Mouse (Mus musculus) liver, embryonic 12.5 days (tissue): ENCODE data around the gene Pop4. TPM values are rescaled to one million over a fixed set of nuclear protein-coding genes. Genes with fewer than 3 reads are reported as not detected.

Experiments
- ATAC-seq: fragments of 200-750 bp; cut with Nextera tagmentation; 2 replicates; pipeline ENCODE4 v1.8.0; 2017; ENCODE audit warnings: moderate number of reproducible peaks, mild to moderate bottlenecking, moderate library complexity
- H3K27ac ChIP-seq: fragments of 300-500 bp; sonication (generic); 2 replicates; pipeline ENCODE4 v1.5.1; 2016; ENCODE audit warnings: mild to moderate bottlenecking
- H3K27me3 ChIP-seq: fragments of 300-500 bp; sonication (generic); replicated peaks from 2 replicates; pipeline ENCODE4 v1.6.1; 2016; ENCODE audit warnings: mild to moderate bottlenecking, moderate library complexity
- H3K36me3 ChIP-seq: fragments of 300-500 bp; sonication (generic); 2 replicates; pipeline ENCODE4 v1.6.1; 2016; ENCODE audit warnings: mild to moderate bottlenecking, moderate library complexity
- H3K4me1 ChIP-seq: fragments of 300-500 bp; sonication (generic); 2 replicates; pipeline ENCODE4 v1.6.1; 2016
- H3K4me2 ChIP-seq: fragments of 300-500 bp; sonication (generic); 2 replicates; pipeline ENCODE4 v1.6.1; 2016; ENCODE audit warnings: mild to moderate bottlenecking, moderate library complexity
- H3K4me3 ChIP-seq: fragments of 300-500 bp; sonication (generic); 2 replicates; pipeline ENCODE4 v1.5.1; 2016; ENCODE audit warnings: mild to moderate bottlenecking, moderate library complexity
- H3K9ac ChIP-seq: fragments of 300-500 bp; sonication (generic); 2 replicates; pipeline ENCODE4 v1.6.1; 2016; ENCODE audit warnings: mild to moderate bottlenecking, moderate library complexity
- H3K9me3 ChIP-seq: fragments of 300-500 bp; sonication (generic); replicated peaks from 2 replicates; pipeline ENCODE4 v1.6.1; 2016; ENCODE audit warnings: mild to moderate bottlenecking, moderate library complexity
- WGBS: fragments of 180-500 bp; shearing (Covaris S2); methylation state at CpG from one replicate; pipeline ENCODE4 v1.1.7; 2016; ENCODE audit not compliant: insufficient replicate concordance; 5-methylcytosine and 5-hydroxymethylcytosine counted together
- polyA plus RNA-seq: library from polyadenylated mRNA; unstranded; fragments of >200 nt; fragmentation: Nextera tagmentation; extraction: Ambion mirVana; gene quantifications from 2 replicates; pipeline ENCODE4 v1.2.1, GENCODE M21; 2016

Pop4 gene
- polyA plus RNA-seq, 1 experiment from 2014 or later = 27.9 TPM

GRCm38 (mm10) chr7:38237140-38237539 is 34.1 kb downstream of the Pop4 start:
- H3K9ac ChIP-seq = no peak overlapping the region
- no peak overlapping the region for H3K4me3 ChIP-seq
- ATAC-seq = no peak; the same call in 1 of the 2 replicates
- no peak overlapping the region for H3K4me2 ChIP-seq
- H3K27me3 ChIP-seq = no peaks in the 10 kb centered on the region
- H3K9me3 ChIP-seq = no peaks in the 10 kb centered on the region
- H3K4me1 ChIP-seq = 0 out of 2 replicates have a peak, but pooled peaks cover 4% of the 10 kb centered on the region
- no peak overlapping the region for H3K27ac ChIP-seq
- no peaks in the 10 kb centered on the region for H3K36me3 ChIP-seq

- Histone ChIP-seq H3K36me3 (no peaks in the 10 kb centered on the region), H3K4me3 (no peak overlapping the region), H3K4me1 (0 out of 2 replicates have a peak, but pooled peaks cover 4% of the 10 kb centered on the region), H3K9me3 (no peaks in the 10 kb centered on the region), H3K9ac (no peak overlapping the region), H3K4me2 (no peak overlapping the region), H3K27me3 (no peaks in the 10 kb centered on the region), H3K27ac (no peak overlapping the region)
- WGBS = 27% methylated on average over 11 of the region's 11 CpGs
- ATAC-seq = no peak
Observed at GRCm38 (mm10) chr7:38236400-38237105, 34.7 kb downstream of the Pop4 start.

GRCm38 (mm10) chr7:38230285-38230684 is 40.9 kb downstream of the Pop4 start:
- WGBS = 30% methylated on average over 8 of the region's 8 CpGs
- H3K9me3 ChIP-seq = no peaks in the 10 kb centered on the region
- peaks cover 19% of the 10 kb centered on the region for H3K4me1 ChIP-seq
- ATAC-seq = no peak
- no peak overlapping the region for H3K27ac ChIP-seq
- no peaks in the 10 kb centered on the region for H3K36me3 ChIP-seq
- H3K27me3 ChIP-seq = peaks cover 18% of the 10 kb centered on the region
- H3K4me2 ChIP-seq = no peak overlapping the region
- H3K4me3 ChIP-seq = no peak overlapping the region
- H3K9ac ChIP-seq = no peak overlapping the region

GRCm38 (mm10) chr7:38228329-38228728 is 42.9 kb downstream of the Pop4 start:
- Histone ChIP-seq H3K9ac (0 out of 2 replicates have a peak overlapping the region, but pooled peaks have one; percentile 65), H3K36me3 (no peaks in the 10 kb centered on the region), H3K27me3 (peaks cover 18% of the 10 kb centered on the region), H3K27ac (no peak overlapping the region), H3K9me3 (no peaks in the 10 kb centered on the region), H3K4me2 (peak overlapping the region; percentile 86), H3K4me1 (peaks cover 25% of the 10 kb centered on the region), H3K4me3 (peak overlapping the region; percentile 63)
- no peak for ATAC-seq
- 26% methylated on average over 8 of the region's 8 CpGs for WGBS

GRCm38 (mm10) chr7:38227900-38228298 is 43.3 kb downstream of the Pop4 start, which contains the start of gene Plekhf1:
Gene Plekhf1 (minus strand): TSS chr7:38228016.
- H3K4me3 ChIP-seq = peak within 1 kb of the TSS; percentile 63
- H3K4me1 ChIP-seq = peaks cover 25% of the 10 kb centered on the region
- peak; percentile 93 for ATAC-seq
- WGBS = 1% methylated on average over 36 of the region's 36 CpGs
- peaks cover 18% of the 10 kb centered on the region for H3K27me3 ChIP-seq
- H3K9me3 ChIP-seq = no peaks in the 10 kb centered on the region
- no peak within 1 kb of the TSS; the same call in 1 of the 2 replicates for H3K27ac ChIP-seq
- peak within 1 kb of the TSS; percentile 65 for H3K9ac ChIP-seq
- peak within 1 kb of the TSS; percentile 86 for H3K4me2 ChIP-seq
- no peaks in the 10 kb centered on the region for H3K36me3 ChIP-seq

- peak overlapping the region; percentile 63 for H3K4me3 ChIP-seq
- H3K9ac ChIP-seq = peak overlapping the region; percentile 65
- H3K4me2 ChIP-seq = peak overlapping the region; percentile 86
- ATAC-seq = peak; percentile 53
- H3K4me1 ChIP-seq = peaks cover 25% of the 10 kb centered on the region
- H3K27me3 ChIP-seq = peaks cover 18% of the 10 kb centered on the region
- H3K36me3 ChIP-seq = no peaks in the 10 kb centered on the region
- no peaks in the 10 kb centered on the region for H3K9me3 ChIP-seq
- 1% methylated on average over 25 of the region's 25 CpGs for WGBS
- H3K27ac ChIP-seq = no peak overlapping the region; the same call in 1 of the 2 replicates
Observed at GRCm38 (mm10) chr7:38227181-38227899, 43.9 kb downstream of the Pop4 start.

GRCm38 (mm10) chr7:38226226-38226625 is 45.0 kb downstream of the Pop4 start:
- Histone ChIP-seq H3K27ac (no peak overlapping the region), H3K27me3 (peaks cover 18% of the 10 kb centered on the region), H3K4me2 (no peak overlapping the region), H3K9me3 (no peaks in the 10 kb centered on the region), H3K4me3 (no peak overlapping the region), H3K36me3 (no peaks in the 10 kb centered on the region), H3K9ac (no peak overlapping the region), H3K4me1 (peaks cover 25% of the 10 kb centered on the region)
- 71% methylated on average over 2 of the region's 2 CpGs for WGBS
- ATAC-seq = no peak

- peaks cover 11% of the 10 kb centered on the region for H3K27me3 ChIP-seq
- WGBS = 66% methylated on average over 13 of the region's 13 CpGs
- peaks cover 25% of the 10 kb centered on the region for H3K4me1 ChIP-seq
- no peaks in the 10 kb centered on the region for H3K9me3 ChIP-seq
- no peak overlapping the region for H3K4me2 ChIP-seq
- H3K9ac ChIP-seq = no peak overlapping the region
- no peak overlapping the region for H3K4me3 ChIP-seq
- H3K27ac ChIP-seq = no peak overlapping the region
- no peak for ATAC-seq
- no peaks in the 10 kb centered on the region for H3K36me3 ChIP-seq
Observed at GRCm38 (mm10) chr7:38224577-38225369, 46.5 kb downstream of the Pop4 start.

- Histone ChIP-seq H3K4me3 (no peak overlapping the region), H3K27me3 (no peaks in the 10 kb centered on the region), H3K4me2 (no peak overlapping the region), H3K4me1 (peaks cover 10% of the 10 kb centered on the region; the same call in 1 of the 2 replicates), H3K27ac (no peak overlapping the region), H3K36me3 (no peaks in the 10 kb centered on the region), H3K9me3 (no peaks in the 10 kb centered on the region), H3K9ac (no peak overlapping the region)
- WGBS = 83% methylated on average over 7 of the region's 7 CpGs
- ATAC-seq = no peak
Observed at GRCm38 (mm10) chr7:38220866-38221265, 50.4 kb downstream of the Pop4 start.

GRCm38 (mm10) chr7:38219526-38219925 is 51.7 kb downstream of the Pop4 start:
- Histone ChIP-seq H3K4me2 (no peak overlapping the region), H3K9me3 (no peaks in the 10 kb centered on the region), H3K9ac (no peak overlapping the region), H3K27ac (no peak overlapping the region), H3K36me3 (no peaks in the 10 kb centered on the region), H3K4me1 (0 out of 2 replicates have a peak, but pooled peaks cover 2% of the 10 kb centered on the region), H3K27me3 (no peaks in the 10 kb centered on the region), H3K4me3 (no peak overlapping the region)
- ATAC-seq = no peak
- 77% methylated on average over 4 of the region's 4 CpGs for WGBS

- H3K9me3 ChIP-seq = no peaks in the 10 kb centered on the region
- no peak overlapping the region for H3K4me2 ChIP-seq
- 0 out of 2 replicates have a peak, but pooled peaks cover 3% of the 10 kb centered on the region for H3K4me1 ChIP-seq
- H3K9ac ChIP-seq = no peak overlapping the region
- ATAC-seq = no peak
- H3K27me3 ChIP-seq = no peaks in the 10 kb centered on the region
- 59% methylated on average over 8 of the region's 8 CpGs for WGBS
- H3K27ac ChIP-seq = no peak overlapping the region
- H3K4me3 ChIP-seq = no peak overlapping the region
- no peaks in the 10 kb centered on the region for H3K36me3 ChIP-seq
Observed at GRCm38 (mm10) chr7:38218631-38219367, 52.4 kb downstream of the Pop4 start.
